Mouse (Mus musculus): ENCODE data around the gene Gm17651.

Gene Gm17651

DNA sequence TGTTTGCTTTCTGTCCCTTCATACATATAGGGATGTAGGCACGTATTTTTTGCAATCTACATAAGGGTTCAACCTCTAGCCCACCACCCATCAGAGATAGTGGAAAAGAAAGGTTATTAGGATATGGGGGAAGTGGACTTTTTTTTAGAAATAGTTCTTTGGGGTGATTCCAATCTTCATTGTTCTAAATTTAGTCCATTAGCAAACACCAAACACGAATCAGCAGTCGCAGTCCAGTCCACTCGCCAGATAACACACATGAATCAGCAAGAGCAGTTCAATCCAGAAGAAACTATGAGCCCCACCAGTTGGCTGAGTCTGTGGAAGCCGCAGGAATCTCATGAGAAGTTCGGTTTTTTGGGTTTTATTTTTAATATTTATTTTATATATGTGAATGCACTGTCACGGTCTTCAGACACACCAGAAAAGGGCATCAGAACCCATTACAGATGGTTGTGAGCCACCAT lies at the start of gene Gm17651:
Gene Gm17651 (minus strand): TSS at position 51 of the 467 bp plus-strand sequence.
- no peak for DNase-seq (ENCODE audit: low read depth, low spot score)
- no peaks in the 10 kb centered on the region for H3K27me3 ChIP-seq (ENCODE audit: control insufficient read depth, insufficient read depth, low read length, poor library complexity, severe bottlenecking)
- peaks cover 9% of the 10 kb centered on the region for H3K36me3 ChIP-seq (ENCODE audit: control insufficient read depth, insufficient read depth, low read length, poor library complexity, severe bottlenecking)

DNA sequence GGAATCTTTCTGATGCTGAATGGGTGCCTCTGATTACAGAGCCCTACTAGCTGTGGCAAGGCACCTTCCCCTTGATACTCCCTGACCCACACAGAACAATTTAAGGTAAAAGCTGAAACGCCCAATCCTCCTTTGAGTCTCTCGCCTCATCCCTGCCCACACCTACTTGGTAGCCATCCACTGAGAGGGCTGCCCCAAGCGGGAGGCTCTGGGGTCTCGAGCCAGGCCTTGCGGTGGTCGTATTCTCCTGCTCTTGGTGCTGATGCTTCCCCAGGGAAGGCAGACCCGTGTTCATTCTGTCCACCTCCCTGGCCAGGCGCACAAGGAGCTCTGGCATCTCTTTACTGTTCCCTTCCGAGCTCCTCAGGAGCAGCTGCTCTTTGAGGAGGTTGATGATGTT lies 44.6 kb upstream of the Gm17651 start:
- Histone ChIP-seq H3K27me3 (ENCODE audit: control insufficient read depth, insufficient read depth, low read length, poor library complexity, severe bottlenecking) (no peaks in the 10 kb centered on the region), H3K36me3 (ENCODE audit: control insufficient read depth, insufficient read depth, low read length, poor library complexity, severe bottlenecking) (no peaks in the 10 kb centered on the region)
- no peak for DNase-seq (ENCODE audit: low read depth, low spot score)

DNA sequence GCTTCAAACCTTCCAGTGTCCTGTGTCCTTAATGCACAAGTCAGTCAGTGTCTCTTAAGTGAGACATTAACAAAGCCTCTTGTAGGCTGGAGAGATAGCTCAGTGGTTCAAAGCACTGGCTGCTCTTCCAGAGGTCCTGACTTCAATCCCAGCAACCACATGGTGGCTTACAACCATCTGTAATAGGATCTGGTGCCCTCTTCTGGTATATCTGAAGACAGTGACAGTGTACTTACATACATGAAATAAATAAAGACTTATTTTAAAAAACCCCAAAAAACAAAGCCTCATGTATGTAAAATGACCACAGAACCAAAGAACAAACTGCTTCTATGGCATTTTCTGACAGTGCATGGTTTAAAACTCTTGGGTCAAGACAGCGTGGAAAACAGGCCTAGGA lies 41.4 kb upstream of the Gm17651 start:
- no peaks in the 10 kb centered on the region for H3K27me3 ChIP-seq (ENCODE audit: control insufficient read depth, insufficient read depth, low read length, poor library complexity, severe bottlenecking)
- DNase-seq (ENCODE audit: low read depth, low spot score), result no peak
- H3K36me3 ChIP-seq (ENCODE audit: control insufficient read depth, insufficient read depth, low read length, poor library complexity, severe bottlenecking), result no peaks in the 10 kb centered on the region

DNA sequence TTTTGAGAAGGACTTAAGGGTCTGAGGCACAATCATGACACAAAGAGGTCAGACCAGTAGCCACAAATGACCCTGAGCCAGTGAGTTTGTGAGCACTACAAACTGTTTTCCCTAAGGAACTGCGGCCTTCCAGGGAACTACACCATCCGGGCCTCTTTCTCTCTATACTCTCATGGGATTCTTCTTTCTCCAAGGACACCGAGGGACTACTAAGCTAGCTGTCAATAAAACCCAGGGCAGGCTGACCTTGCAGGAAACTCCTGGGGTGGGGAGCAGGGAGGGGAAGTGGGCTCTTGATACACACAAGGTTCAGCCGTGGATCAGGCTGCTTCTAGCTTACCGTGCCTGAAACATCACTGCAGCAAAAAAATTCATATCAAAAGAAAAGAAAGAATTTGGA lies 36.4 kb upstream of the Gm17651 start:
- Histone ChIP-seq H3K27me3 (ENCODE audit: control insufficient read depth, insufficient read depth, low read length, poor library complexity, severe bottlenecking) (no peaks in the 10 kb centered on the region), H3K36me3 (ENCODE audit: control insufficient read depth, insufficient read depth, low read length, poor library complexity, severe bottlenecking) (no peaks in the 10 kb centered on the region)
- DNase-seq (ENCODE audit: low read depth, low spot score), result no peak

DNA sequence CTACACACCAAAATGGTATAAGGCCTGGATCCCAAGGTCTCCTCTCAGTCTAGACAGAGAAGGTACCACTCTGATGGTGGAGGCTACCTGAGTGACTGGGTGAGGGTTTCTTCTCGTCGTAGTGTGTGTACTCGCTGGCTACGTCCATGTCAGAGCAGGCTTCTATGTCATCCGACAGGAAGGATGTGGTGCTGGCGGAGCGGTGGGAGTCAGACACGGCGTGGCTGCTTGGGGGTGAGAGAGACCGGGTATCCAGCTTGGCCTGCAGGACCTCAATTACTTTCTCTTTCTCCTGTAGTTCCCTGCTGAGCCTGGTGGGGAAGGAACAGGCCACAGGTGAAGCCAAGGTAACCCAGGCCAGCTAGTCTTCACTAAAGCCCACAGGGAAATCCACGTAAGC lies 35.6 kb upstream of the Gm17651 start:
- no peak for DNase-seq (ENCODE audit: low read depth, low spot score)
- no peaks in the 10 kb centered on the region for H3K27me3 ChIP-seq (ENCODE audit: control insufficient read depth, insufficient read depth, low read length, poor library complexity, severe bottlenecking)

DNA sequence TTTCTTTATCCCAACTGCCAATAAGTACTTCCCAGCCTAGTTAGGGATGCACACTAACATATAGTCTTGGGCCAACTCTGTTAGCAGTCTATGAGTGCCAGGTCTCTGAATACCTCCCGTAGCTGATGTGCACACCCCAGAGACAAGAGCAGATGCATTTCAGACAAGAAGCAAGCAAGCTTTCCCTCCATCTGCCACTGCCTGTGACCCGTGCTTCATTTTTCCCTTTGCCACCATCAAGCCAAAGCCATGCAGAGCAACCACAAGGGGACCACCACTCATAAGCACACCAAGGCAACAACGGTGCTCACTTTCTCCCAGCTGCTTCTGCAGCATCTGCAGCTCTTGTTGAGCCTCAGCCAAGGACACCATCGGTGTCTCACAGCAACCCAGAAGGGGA lies 32.1 kb upstream of the Gm17651 start:
- no peaks in the 10 kb centered on the region for H3K27me3 ChIP-seq (ENCODE audit: control insufficient read depth, insufficient read depth, low read length, poor library complexity, severe bottlenecking)
- DNase-seq (ENCODE audit: low read depth, low spot score), result no peak

More for the DNA sequence above, 35.6 kb upstream of the Gm17651 start:
- H3K36me3 ChIP-seq (ENCODE audit: control insufficient read depth, insufficient read depth, low read length, poor library complexity, severe bottlenecking), result no peaks in the 10 kb centered on the region

DNA sequence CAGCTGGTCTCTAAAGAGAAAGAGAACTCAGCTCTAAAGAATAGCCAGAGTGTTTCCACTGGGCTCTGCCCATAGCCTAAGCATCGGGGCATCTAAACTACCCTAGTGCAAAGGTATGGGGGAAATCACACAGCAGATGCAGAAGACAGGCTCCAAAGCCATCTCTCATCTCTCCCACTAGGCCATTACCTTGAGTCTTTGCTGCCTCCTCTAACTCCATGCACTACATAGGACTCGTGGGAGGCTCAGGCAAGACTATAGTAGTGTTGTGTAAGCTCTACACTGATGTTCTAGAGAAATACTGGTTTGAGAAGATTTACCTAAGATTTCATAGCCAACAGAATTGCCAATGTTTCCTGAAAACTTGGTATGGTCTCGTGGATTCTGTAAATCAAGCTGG lies 31.0 kb upstream of the Gm17651 start:
- H3K36me3 ChIP-seq (ENCODE audit: control insufficient read depth, insufficient read depth, low read length, poor library complexity, severe bottlenecking), result no peaks in the 10 kb centered on the region
- DNase-seq (ENCODE audit: low read depth, low spot score), result no peak

More for the DNA sequence above, 32.1 kb upstream of the Gm17651 start:
- no peaks in the 10 kb centered on the region for H3K36me3 ChIP-seq (ENCODE audit: control insufficient read depth, insufficient read depth, low read length, poor library complexity, severe bottlenecking)

DNA sequence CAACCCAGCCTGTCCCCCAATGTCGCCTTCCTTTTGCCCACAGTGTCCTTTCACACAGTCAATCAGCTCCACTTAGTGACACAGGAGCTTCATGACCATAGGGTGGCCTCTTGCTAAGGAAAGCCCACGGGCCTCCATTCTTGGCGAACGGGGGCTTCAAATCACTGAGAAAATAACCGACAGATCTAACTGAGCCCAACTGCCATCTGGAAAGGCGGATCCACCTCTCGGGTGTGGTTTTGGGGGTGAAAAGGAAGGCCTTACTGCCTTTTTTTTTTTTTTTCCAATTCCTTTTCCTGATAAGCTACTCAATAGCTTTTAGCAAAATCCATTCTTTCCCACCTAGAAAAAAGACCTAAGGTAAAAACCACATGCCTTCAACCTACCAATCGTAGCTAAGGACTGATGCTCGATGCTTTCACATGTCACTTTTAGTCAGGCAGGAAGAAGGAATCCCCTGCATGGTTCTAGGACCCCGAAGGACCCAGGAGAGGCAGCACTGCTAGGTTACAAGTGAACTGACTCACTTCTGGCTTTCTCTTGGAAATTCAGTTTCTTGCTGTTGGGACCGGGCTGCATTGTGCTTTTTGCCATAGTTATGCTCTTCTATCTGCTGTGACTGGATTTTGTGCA lies 28.1 kb upstream of the Gm17651 start:
- Histone ChIP-seq H3K36me3 (ENCODE audit: control insufficient read depth, insufficient read depth, low read length, poor library complexity, severe bottlenecking) (no peaks in the 10 kb centered on the region), H3K27me3 (ENCODE audit: control insufficient read depth, insufficient read depth, low read length, poor library complexity, severe bottlenecking) (no peaks in the 10 kb centered on the region)
- DNase-seq (ENCODE audit: low read depth, low spot score), result no peak

More for the DNA sequence above, 31.0 kb upstream of the Gm17651 start:
- H3K27me3 ChIP-seq (ENCODE audit: control insufficient read depth, insufficient read depth, low read length, poor library complexity, severe bottlenecking), result no peaks in the 10 kb centered on the region

DNA sequence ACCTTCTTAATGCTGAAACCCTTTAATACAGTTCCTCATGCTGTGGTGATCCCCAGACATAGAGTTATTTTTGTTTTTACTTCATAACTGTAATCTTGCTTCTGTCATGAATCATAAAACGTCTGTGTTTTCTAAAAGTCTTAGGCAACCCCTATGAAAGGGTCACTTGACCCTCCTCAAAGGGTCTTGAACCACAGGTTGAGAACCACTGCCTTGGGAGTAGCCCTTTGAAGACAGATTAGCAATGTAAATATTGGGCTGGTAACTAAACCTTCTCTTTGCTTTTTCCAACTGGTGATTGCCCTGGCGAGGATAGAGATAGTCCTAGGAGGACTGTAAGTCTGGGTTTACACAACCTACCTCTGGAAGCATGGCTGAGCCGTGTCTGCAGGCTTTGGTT lies 26.7 kb upstream of the Gm17651 start:
- Histone ChIP-seq H3K36me3 (ENCODE audit: control insufficient read depth, insufficient read depth, low read length, poor library complexity, severe bottlenecking) (no peaks in the 10 kb centered on the region), H3K27me3 (ENCODE audit: control insufficient read depth, insufficient read depth, low read length, poor library complexity, severe bottlenecking) (no peaks in the 10 kb centered on the region)
- DNase-seq (ENCODE audit: low read depth, low spot score), result no peak

DNA sequence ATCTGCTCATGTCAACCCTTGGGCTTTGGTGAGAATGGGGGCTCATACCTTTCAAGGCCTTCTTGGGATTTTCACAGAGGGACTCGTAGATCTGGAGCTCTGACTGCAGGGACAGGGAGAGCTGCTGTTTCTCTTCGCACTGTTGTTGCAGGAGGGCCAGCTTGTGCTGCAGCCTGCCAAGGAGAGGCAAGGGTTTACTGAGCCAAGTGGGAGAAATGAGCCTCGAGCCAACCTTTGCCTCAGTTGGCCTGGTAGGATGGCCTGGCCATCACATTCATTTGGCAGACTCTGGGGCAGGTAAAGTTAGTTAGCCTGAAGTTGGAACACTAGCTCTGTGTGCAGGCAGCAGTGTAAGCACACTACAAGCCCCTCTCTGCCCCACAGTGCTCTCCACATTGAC lies 24.6 kb upstream of the Gm17651 start:
- DNase-seq (ENCODE audit: low read depth, low spot score), result no peak
- H3K27me3 ChIP-seq (ENCODE audit: control insufficient read depth, insufficient read depth, low read length, poor library complexity, severe bottlenecking), result no peaks in the 10 kb centered on the region
- no peaks in the 10 kb centered on the region for H3K36me3 ChIP-seq (ENCODE audit: control insufficient read depth, insufficient read depth, low read length, poor library complexity, severe bottlenecking)

DNA sequence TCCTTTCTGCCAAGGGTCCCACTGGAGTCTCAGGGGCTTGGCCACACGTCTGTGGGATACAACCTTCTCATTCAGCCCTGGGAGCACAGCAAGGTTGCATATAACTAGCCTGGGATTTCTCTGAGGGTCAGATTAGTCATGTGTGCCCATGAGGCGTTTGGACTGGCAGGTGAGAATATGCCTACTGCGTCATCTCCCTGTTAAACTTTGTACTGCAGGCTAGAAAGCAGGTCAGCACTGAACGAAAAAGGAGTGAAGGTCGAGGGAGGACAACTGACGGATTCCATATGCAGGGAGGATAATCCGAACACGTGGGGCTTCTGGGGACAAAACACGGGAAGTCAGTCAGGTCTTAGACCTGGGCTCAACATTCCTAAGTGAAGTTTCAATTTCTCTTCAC lies 22.8 kb upstream of the Gm17651 start:
- no peak for DNase-seq (ENCODE audit: low read depth, low spot score)
- Histone ChIP-seq H3K36me3 (ENCODE audit: control insufficient read depth, insufficient read depth, low read length, poor library complexity, severe bottlenecking) (no peaks in the 10 kb centered on the region), H3K27me3 (ENCODE audit: control insufficient read depth, insufficient read depth, low read length, poor library complexity, severe bottlenecking) (no peaks in the 10 kb centered on the region)

DNA sequence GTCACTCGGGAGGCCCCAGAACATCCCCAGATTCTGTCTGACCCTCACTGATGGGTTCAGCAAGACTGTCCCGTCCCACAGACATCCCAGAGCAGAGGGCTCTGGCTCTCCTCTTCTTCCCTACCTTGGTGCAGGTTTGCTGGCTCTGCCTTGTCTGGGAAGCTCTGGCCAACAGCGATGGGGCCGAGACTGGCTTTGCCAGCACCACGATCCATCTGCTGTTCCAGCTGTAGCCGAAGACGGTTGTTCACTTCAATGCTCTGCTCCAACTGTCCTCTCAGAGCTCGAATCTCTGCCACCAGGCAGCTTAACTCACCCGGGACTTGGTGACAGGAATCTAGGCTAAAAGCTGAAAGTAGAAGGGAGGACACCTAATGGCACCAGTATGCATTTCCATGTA lies 22.4 kb upstream of the Gm17651 start:
- no peak for DNase-seq (ENCODE audit: low read depth, low spot score)
- Histone ChIP-seq H3K36me3 (ENCODE audit: control insufficient read depth, insufficient read depth, low read length, poor library complexity, severe bottlenecking) (no peaks in the 10 kb centered on the region), H3K27me3 (ENCODE audit: control insufficient read depth, insufficient read depth, low read length, poor library complexity, severe bottlenecking) (no peaks in the 10 kb centered on the region)

DNA sequence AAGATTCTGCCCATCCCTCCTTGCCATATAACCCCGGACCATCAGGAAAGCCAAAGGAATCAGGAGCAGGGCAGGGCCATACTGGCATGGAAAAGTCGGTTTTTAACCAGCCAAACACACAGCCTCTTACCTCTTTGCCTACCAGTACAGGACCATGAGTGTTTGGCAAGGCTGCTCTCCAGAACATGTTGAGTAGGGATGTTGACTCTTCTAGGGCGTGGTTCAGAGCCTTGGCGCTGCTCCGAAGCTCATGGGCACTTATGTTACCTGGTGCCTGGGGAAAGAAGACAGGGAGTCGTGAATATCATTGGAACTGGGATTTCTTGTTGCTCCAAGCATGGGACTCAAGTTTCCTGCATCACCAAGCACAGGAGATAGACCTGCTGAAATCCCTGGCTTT lies 19.3 kb upstream of the Gm17651 start:
- Histone ChIP-seq H3K27me3 (ENCODE audit: control insufficient read depth, insufficient read depth, low read length, poor library complexity, severe bottlenecking) (no peaks in the 10 kb centered on the region), H3K36me3 (ENCODE audit: control insufficient read depth, insufficient read depth, low read length, poor library complexity, severe bottlenecking) (no peaks in the 10 kb centered on the region)
- no peak for DNase-seq (ENCODE audit: low read depth, low spot score)

DNA sequence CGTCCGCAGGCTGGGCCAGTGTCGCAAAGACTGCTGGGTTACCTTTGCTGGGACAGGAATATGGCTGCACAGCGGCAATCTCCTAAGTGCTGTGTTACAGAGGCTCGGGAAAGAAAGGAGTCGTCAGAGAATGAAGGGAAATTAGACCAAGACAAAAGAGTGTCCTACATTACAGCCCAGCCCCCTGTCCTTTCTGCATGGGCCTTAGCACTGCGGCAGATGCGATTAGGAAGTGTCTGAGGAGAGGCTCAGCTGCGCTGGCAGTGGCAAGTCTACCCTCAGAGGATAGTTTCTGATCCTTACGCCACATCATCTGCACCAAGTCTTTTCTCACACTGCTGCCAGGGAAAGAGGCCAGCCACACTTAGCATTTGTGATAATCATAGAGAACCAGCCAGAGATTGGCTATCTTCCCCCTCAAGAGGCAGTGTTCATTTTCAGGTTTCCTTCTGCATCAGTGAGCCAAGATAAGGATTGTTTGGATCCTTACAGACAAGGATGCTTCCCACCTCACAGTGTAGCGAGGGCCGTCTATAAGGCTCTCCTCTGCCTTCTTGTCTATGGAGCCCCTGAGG lies 17.0 kb upstream of the Gm17651 start:
- H3K27me3 ChIP-seq (ENCODE audit: control insufficient read depth, insufficient read depth, low read length, poor library complexity, severe bottlenecking), result no peaks in the 10 kb centered on the region; the same call in 1 of the 2 replicates
- H3K36me3 ChIP-seq (ENCODE audit: control insufficient read depth, insufficient read depth, low read length, poor library complexity, severe bottlenecking), result no peaks in the 10 kb centered on the region
- no peak for DNase-seq (ENCODE audit: low read depth, low spot score)

DNA sequence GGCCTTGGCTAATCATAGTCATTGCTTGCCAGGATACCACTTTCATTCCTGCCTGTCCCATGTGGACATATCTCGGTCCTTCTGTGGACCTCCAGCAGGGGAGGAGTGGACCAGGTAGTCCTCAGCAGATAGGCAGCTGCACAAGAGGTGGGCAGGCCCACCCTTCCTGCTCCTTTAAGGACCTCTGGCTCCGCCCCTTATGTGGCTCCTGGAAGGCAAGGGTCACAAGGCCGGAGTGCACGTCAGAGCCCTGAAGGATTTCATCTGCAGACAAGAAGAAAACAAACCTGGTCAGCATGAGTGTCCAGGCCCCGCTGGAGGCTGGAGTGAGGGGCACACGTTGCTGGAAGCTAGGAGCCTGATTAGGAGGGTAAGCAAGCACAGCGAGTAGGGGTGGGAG lies 16.1 kb upstream of the Gm17651 start:
- no peaks in the 10 kb centered on the region; the same call in 1 of the 2 replicates for H3K27me3 ChIP-seq (ENCODE audit: control insufficient read depth, insufficient read depth, low read length, poor library complexity, severe bottlenecking)
- no peak for DNase-seq (ENCODE audit: low read depth, low spot score)
- no peaks in the 10 kb centered on the region for H3K36me3 ChIP-seq (ENCODE audit: control insufficient read depth, insufficient read depth, low read length, poor library complexity, severe bottlenecking)

DNA sequence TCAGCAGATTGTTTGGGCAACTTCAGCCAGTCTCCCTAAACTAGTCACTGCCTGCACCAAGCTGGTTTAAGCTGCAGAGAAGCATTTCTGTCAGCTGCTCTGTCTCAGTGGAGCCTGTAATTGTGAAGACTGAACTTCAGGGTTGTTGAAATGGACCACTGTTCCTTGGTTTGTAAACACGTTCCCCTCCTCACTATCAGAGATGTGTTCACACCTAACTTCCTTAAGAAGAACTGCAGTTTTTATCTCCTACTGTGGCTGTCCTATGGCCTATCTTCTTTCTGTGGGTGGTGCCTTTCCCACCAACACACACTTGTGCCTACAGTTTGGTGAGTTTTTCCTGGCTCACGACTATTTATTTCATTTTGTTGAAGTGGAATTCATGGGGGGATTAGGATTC lies 14.8 kb upstream of the Gm17651 start:
- no peak for DNase-seq (ENCODE audit: low read depth, low spot score)
- Histone ChIP-seq H3K36me3 (ENCODE audit: control insufficient read depth, insufficient read depth, low read length, poor library complexity, severe bottlenecking) (no peaks in the 10 kb centered on the region), H3K27me3 (ENCODE audit: control insufficient read depth, insufficient read depth, low read length, poor library complexity, severe bottlenecking) (no peaks in the 10 kb centered on the region; the same call in 1 of the 2 replicates)
